Mouse (Mus musculus): Measurements from ENCODE around the gene Thra.
A peak's percentile ranks its signal among the peaks of the same experiment; 100 is the strongest.

Gene Thra

DNA sequence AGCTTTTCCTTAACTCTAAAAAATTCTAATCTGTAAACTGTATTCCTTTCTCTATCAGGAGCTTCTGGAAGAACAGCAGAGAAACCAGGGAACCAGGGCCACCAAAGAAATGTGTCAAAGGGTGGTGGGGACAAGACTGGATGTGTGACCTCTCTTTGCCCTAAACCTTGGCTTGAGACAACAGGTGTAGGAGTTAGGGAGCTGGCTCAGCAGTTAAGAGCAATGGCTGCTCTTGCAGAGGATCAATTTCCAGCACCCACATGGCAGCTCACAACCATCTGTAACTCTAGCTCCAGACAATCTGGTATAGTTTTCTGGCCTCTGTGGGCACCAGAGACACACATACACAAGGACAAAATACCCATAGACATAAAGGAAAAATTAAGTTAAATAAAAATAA is 37.5 kb downstream of the Thra start:
- DNase-seq (ENCODE audit: low spot score) = no peak

GRCm38 (mm10) chr11:98781851-98782512 is 41.5 kb downstream of the Thra start:
- no peak for DNase-seq (ENCODE audit: low spot score)

DNA sequence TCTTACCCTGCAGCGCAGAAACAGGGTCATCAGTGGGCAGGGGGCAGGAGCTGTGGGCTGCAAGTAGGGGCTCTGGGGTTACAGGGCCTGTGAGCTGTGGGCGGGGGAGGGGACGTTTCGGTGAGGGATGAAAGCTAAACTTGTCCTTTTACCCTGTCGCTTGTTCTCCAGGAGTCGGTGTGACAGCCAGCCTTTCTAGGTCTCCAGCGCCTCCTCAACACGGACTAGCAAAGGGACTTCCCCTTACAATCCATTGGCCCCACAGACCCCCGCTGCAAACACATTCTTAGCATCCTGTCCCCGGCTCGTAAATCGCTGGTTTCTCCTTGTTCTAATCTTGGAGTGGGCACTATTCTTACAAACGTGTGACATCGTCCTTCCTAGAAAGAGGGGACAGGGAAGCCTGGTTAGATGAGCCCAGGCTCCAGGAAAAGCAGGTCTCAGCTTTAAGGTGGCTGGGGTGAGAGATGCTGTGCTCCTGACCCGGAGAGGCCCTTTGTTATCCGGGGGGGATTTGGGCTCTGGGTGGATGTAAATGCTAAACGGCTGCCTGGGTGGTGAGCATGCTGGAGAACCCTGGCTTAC is 42.3 kb downstream of the Thra start:
- no peak for DNase-seq (ENCODE audit: low spot score)

GRCm38 (mm10) chr11:98783236-98783696 is 42.8 kb downstream of the Thra start:
- peak; percentile 93 for DNase-seq (ENCODE audit: low spot score)

DNA sequence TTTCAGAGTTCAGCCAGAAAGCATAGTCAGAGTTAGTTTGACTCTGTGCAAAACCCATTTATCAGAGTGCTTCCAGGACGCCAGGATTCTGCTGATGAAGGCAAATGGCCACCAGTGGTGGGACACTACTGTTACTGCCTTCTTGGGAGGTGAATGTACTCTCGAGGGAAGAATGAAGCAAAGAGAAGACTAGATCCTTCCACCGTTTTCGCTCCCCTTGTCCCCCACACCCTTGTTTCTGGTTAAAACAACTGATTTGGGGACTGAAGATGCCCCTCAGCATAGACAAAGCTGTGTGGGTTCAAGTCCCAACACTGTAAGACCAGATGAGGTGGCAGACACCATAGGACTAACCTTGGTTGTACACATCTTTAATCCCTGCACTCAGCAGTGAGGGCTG is 43.7 kb downstream of the Thra start:
- no peak for DNase-seq (ENCODE audit: low spot score)

DNA sequence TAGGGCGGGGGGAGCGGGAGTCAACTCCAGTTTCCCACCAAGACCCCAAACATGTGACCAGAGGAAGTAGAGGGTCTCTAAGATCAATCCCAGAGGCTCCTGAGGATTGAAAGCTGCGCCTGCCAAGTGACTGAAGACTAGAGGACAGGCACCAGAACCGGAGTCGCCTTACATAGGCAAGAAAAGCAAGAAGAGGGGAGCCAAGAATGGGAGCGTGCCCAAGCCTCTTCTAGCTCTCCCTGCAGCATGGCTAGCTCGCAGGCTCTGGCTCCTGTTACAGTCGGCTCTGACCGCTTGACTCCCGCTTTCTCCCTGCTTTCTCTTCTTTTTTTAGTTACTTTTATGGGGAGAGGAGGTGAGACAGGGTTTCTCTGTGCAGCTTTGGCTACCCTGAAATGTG is 44.8 kb downstream of the Thra start:
- no peak for DNase-seq (ENCODE audit: low spot score)

GRCm38 (mm10) chr11:98785772-98786281 is 45.4 kb downstream of the Thra start:
- no peak for DNase-seq (ENCODE audit: low spot score)

GRCm38 (mm10) chr11:98786359-98787214 is 46.1 kb downstream of the Thra start:
- peak; percentile 99 for DNase-seq (ENCODE audit: low spot score)

DNA sequence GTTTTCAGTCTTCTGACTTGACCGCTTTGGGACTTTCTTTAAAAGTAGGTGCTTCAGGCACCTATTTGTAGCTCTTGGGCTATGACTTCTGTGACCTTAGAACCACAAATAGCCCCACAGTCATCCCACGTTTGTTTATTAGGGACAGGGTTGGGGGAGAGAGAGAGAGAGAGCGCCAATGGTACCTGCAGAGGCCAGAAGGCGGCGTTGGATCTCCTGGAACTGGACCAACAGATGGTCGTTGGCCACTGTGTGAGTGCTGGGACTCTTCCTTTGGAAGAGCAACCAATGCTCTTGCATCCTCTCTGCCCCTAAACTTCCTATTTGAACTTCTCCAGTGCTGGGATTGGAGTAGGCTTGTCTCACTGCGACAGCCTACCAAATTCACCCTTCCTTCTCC is 46.8 kb downstream of the Thra start:
- DNase-seq (ENCODE audit: low spot score) = no peak

DNA sequence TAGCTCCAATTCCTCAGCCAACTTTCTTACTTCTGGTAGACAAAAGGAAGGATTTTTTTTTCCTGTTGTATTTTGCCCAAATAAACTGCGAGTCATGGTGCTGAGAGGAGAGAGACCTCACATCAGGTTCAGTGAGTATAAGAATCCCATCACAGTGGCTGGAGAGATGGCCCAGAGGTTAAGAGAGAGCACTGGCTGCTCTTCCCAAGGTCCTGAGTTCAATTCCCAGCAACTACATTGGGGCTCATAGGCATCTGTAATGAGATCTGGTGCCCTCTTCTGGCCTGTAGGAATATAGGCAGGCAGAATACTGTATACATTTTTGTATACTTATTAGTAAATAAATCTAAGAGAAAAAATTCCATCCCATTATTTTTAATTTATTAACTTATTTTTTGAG is 47.3 kb downstream of the Thra start:
- no peak for DNase-seq (ENCODE audit: low spot score)

- DNase-seq (ENCODE audit: low spot score) = no peak
Measured at GRCm38 (mm10) chr11:98788139-98788538, 47.7 kb downstream of the Thra start.

DNA sequence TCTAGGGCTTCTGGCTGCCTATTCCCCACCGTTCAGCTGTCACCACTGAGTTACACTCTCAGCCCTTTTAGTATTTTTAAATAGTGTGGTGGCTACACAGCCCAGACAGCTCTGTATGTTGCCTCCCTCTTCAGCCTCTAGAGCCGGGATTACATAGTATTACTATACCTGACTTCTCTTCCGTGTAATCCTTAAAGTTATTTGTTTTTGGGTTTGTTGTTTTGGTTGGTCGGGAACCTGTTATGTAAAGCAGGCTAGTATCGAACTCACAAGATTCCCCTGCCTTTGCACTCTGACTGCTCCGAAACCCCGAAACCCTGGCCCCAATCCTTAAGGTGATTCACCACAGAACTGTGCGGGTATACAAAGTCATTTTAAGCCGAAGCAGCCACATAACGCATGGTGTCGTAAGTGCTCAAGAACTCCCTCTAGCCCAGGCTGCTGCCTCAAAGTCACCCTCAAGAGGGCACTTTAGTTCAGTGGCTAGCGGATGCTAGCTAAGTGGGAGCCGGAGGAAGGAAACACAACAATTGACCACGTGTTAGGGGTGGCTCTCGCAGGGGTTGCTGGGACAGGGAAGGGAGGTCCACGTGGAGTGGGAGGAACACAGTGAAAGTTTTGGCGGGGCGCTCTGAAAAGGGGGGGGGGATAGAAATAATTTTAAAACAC is 48.2 kb downstream of the Thra start:
- DNase-seq (ENCODE audit: low spot score) = no peak

GRCm38 (mm10) chr11:98789219-98789807 is 48.9 kb downstream of the Thra start:
- DNase-seq (ENCODE audit: low spot score) = no peak

DNA sequence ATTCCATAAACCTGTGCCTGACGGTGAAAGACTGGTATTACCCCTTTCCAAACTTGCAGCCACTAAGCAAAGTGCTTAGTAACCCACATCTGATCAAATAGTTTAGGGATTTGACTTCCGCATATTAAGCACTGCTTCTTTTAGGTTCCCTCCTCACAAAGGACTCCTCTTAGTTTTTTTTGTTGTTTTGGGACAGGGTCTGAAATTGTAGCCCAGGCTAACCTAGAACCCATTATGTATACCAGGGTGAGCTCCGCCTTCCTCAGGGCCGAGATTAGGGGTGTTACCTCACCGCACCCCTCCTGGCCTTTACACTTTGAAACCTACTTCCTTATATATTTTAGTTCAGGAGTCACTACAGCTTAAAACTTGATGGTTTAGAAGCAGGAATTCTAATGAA is 49.4 kb downstream of the Thra start:
- no peak for DNase-seq (ENCODE audit: low spot score)

- DNase-seq (ENCODE audit: low spot score) = no peak
Measured at GRCm38 (mm10) chr11:98790631-98791205, 50.3 kb downstream of the Thra start.

GRCm38 (mm10) chr11:98791448-98791847 is 51.0 kb downstream of the Thra start:
- no peak for DNase-seq (ENCODE audit: low spot score)

GRCm38 (mm10) chr11:98792081-98792480 is 51.6 kb downstream of the Thra start:
- DNase-seq (ENCODE audit: low spot score) = no peak

DNA sequence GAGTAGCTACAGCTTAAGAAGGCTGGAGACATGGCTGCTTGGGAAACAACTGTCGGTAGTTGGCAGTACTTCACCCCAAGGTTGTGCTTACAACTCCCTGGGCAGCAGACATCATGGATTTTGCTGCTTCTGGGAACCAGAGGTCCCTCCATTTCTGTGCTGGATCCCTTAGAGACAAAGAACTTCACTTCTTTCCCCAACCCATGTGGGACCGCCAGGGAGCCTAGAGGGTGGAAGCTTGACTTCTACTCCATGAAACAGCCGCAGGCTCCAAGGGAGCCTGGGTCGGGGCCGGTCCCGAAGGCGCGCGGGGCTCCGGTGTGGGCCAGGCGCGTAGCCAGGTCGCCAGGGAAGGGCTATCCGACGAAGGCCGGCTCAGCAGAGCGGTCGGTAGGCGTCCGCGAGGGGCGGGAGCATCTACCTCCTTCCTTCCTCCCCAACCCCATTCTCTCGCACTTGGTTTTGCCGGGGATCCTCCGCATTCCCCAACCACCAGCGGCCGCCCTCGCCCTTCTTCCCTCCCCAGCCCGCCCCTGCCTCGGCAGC is 54.1 kb downstream of the Thra start:
- no peak for DNase-seq (ENCODE audit: low spot score)

GRCm38 (mm10) chr11:98795015-98795713 is 54.7 kb downstream of the Thra start, which contains the start of gene Msl1:
TSS of gene Msl1 (plus strand) at chr11:98795516.
- no peak for DNase-seq (ENCODE audit: low spot score)

- no peak for DNase-seq (ENCODE audit: low spot score)
Measured at GRCm38 (mm10) chr11:98795714-98796514, 55.5 kb downstream of the Thra start.

All from layer of hippocampus, adult 9-10 months (tissue).